Mouse (Mus musculus) large intestine, adult 2 months (tissue): ENCODE data around the gene Slc2a4. TPM values are rescaled to one million over a fixed set of nuclear protein-coding genes. Genes with fewer than 3 reads are reported as not detected.
"Not testable (repeated sequence)": the region's sequence is repeated elsewhere in the genome, so short reads cannot be mapped to it uniquely, and the experiment has no call there.

Experiments used
- DNase-seq: peaks from one replicate; pipeline ENCODE4 v3.0.0-alpha.2; 2012; ENCODE audit warnings: low read depth, low spot score
- WGBS: fragments of 180-500 bp; shearing (Covaris S2); methylation state at CpG from one replicate; pipeline ENCODE4 v1.1.7; 2018; 5-methylcytosine and 5-hydroxymethylcytosine counted together
- polyA plus RNA-seq: library from polyadenylated mRNA; depleted of rRNA; stranded (reverse); fragments of >200 nt; gene quantifications from 2 replicates; pipeline ENCODE4 v1.2.3, GENCODE M21; 2012

Slc2a4 gene
- polyA plus RNA-seq, 1 experiment: 27.5 TPM

GRCm38 (mm10) chr11:69976271-69976670 lies 28.3 kb upstream of the Slc2a4 start:
- 88% methylated on average over 4 of the region's 4 CpGs for WGBS
- DNase-seq: no peak

GRCm38 (mm10) chr11:69974907-69975306 lies 26.9 kb upstream of the Slc2a4 start:
- DNase-seq: no peak
- WGBS: 91% methylated on average over 2 of the region's 2 CpGs

GRCm38 (mm10) chr11:69970775-69971174 lies 22.8 kb upstream of the Slc2a4 start:
- DNase-seq: no peak
- 23% methylated on average over 3 of the region's 3 CpGs for WGBS

DNA sequence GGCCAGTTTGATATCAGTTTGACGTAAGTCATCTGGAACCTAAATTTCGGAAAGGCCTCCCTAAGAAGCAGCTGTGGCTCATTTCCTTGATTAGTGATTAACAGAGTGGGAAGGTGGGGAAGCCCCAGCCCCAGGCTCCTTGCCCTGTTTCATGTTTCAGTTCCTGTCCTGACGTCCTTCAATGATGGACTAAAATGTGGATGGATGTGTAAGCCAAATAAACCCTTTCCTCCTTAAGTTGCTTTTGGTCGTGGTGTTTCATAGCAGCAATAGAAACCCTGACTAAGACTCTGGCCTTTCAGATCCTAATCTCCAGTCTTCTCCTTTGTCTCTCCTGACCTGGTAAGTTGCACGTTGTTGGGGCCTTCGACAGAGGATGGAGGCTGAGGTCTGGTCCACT lies 22.2 kb upstream of the Slc2a4 start:
- DNase-seq: no peak
- WGBS: 31% methylated on average over 6 of the region's 6 CpGs

GRCm38 (mm10) chr11:69968793-69969192 lies 20.8 kb upstream of the Slc2a4 start:
- no peak for DNase-seq

DNA sequence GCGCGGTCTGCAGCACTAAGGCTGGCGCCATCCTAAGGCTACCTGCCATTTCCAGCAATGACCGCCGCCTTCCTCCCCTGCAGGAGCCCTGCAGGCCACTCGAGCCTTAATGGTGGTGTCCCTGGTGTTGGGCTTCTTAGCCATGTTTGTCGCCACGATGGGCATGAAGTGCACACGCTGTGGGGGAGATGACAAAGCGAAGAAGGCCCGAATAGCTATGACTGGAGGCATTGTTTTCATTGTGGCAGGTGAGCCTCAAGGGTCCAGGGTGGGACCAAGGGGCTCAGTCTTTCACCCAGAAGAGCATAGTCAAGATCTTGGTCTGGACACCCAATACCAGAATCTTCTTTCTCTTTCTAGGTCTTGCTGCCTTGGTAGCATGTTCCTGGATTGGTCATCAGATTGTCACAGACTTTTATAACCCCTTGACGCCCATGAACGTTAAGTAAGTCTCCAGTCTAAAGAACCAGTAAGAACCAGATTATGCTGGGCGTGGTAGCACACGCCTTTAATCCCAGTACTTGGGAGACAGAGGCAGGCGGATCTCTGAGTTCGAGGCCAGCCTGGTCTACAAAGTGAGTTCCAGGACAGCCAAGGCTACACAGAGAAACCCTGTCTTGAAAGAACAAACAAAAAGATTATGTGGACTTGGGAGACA lies 19.0 kb upstream of the Slc2a4 start:
- whole genome bisulfite sequencing: 16% methylated on average over 17 of the region's 17 CpGs
- no peak for DNase-seq

More at GRCm38 (mm10) chr11:69968793-69969192, 20.8 kb upstream of the Slc2a4 start:
- WGBS: 30% methylated on average over 4 of the region's 4 CpGs

GRCm38 (mm10) chr11:69966006-69966859 lies 18.2 kb upstream of the Slc2a4 start:
- DNase-seq: no peak
- WGBS: 3% methylated on average over 58 of the region's 59 CpGs

DNA sequence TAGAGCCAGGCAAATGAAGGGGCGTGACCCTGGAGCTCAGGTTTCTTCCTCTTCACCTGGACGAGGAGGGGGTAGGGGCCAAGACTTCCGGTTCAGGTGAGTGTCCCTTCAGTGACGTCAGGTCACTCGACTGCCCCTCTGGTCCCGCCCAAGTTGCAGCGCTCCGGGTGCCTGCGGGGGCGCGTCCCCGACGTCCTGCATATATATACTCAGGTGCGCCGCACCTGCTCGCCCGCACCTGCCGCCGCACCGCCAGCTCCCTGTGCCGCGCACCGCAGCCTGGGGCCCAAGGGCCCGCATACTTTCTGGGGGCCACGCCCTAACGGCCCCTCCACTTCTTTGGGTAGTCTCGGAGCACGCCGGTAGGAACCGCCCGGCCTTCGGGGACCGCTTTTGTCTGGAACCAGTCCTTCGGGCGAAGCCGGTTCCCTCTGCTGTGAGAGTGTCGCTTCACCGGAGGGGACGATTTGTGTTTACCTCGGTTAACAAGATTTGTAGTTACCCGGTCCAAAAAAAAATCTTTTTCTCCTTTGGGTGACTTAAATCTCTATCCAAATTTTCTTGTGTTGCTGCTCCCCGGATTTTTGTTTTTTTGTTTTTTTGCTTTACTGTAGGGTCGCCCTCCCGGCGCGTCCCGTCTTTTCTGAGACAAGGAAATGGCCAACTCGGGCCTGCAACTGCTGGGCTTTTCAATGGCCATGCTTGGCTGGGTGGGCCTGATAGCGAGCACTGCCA lies 17.4 kb upstream of the Slc2a4 start:
- 5% methylated on average over 49 of the region's 49 CpGs for WGBS
- DNase-seq: no peak

GRCm38 (mm10) chr11:69964650-69965270 lies 16.8 kb upstream of the Slc2a4 start, which contains the start of gene Cldn7:
Gene Cldn7, plus strand, starts transcription at chr11:69964779.
- 13% methylated on average over 24 of the region's 24 CpGs for WGBS
- no peak for DNase-seq

DNA sequence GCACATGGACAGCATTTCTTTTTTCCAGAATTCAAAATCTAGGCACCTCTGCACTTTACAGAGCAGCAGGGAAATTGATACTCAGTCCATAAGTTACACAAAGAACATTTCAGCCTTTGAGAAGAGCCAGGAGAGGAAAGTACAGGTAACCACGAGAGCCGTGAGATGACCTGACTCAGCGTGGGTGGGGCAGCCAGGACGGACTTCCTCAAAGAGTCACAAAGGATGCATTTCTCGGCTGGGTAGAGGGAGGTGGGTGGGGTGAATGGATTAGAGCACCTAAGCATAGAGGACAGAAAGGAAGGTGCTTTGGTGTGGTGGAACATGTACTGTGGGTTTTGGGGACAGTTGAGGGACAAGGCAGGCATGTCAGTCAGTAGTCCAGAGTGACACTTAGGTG lies 13.9 kb upstream of the Slc2a4 start:
- DNase-seq: no peak
- 5% methylated on average over 5 of the region's 5 CpGs for WGBS

- 48% methylated on average over 5 of the region's 5 CpGs for WGBS
- no peak for DNase-seq
Observed at GRCm38 (mm10) chr11:69960616-69961015, 12.6 kb upstream of the Slc2a4 start.

GRCm38 (mm10) chr11:69956218-69956617 lies 8.2 kb upstream of the Slc2a4 start:
- no peak for DNase-seq
- WGBS: 91% methylated on average over 1 of the region's 1 CpGs

GRCm38 (mm10) chr11:69955618-69956017 lies 7.6 kb upstream of the Slc2a4 start:
- DNase-seq: not testable (repeated sequence)
- 69% methylated on average over 4 of the region's 4 CpGs for WGBS

DNA sequence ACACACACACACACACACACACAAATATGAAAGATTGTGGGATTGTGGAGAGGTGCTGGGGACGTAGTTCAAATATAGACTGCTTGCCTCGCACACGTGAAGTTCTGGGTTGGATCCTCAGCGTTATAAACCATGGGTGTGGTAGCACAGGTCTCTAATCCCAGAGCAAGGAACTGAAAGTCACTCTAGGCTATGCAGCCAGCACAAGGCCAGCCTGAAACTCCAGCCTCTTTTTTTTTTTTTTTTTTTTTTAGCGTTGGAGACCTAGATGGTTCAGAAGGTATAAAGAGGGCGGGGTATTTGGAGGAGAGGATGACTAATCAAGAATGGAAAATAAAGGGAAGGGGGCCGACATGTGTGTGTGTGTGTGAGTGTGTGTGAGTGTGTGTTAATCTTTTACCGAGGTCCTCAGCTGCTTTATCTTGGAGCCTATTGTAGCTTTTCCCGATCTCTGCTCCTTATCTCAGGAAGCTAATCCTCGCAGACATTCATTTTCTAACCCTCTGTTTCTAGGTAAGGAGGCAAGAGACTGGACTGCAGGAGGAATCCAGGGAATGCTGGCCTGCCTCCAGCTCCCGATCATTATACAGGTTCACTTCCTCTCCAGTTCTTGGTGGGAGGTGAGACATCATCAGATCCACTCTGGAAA lies 5.4 kb upstream of the Slc2a4 start:
- WGBS: 25% methylated on average over 11 of the region's 11 CpGs
- no peak for DNase-seq

DNA sequence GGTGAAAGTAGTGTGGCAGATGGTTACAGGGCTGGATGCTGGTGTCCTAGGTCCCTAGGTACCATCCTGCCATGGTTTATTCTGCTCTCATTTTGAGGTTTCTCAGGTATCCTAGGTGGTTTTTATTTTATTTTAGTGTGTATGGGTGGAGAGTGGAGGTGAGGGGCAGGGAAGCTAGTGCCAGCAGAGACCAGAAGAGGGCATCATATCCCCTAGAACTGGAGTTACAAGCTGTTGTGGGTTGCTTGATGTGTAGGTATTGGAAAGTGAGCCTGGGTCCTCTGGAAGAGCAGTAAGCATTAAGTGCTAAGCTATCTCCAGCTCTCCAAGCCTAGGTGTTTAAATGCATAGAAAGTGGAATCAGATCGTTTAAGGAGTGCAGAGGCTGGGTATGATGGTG lies 4.3 kb upstream of the Slc2a4 start:
- WGBS: 45% methylated on average over 1 of the region's 1 CpGs
- no peak for DNase-seq

GRCm38 (mm10) chr11:69950807-69951459 lies 2.9 kb upstream of the Slc2a4 start:
- WGBS: 46% methylated on average over 4 of the region's 4 CpGs
- DNase-seq: no peak

- WGBS: under 1% methylated on average over 14 of the region's 14 CpGs
- DNase-seq: peak; percentile 89
Observed at GRCm38 (mm10) chr11:69948763-69949150, 769 bp upstream of the Slc2a4 start.

GRCm38 (mm10) chr11:69947337-69948065 lies 487 bp downstream of the Slc2a4 start:
- DNase-seq: no peak
- WGBS: 17% methylated on average over 29 of the region's 29 CpGs
